Mouse (Mus musculus) erythroid progenitor cell, adult 5-6 weeks (primary cell): Measurements from ENCODE around the gene Crcp. TPM values are rescaled to one million over a fixed set of nuclear protein-coding genes. Genes with fewer than 3 reads are reported as not detected.

Experiments used
- ATAC-seq: replicated peaks from 2 replicates; pipeline ENCODE4 v1.8.0; 2016; ENCODE audit warnings: moderate number of reproducible peaks, mild to moderate bottlenecking, moderate TSS enrichment, inconsistent platforms; ENCODE audit not compliant: poor library complexity, low FRiP score, severe bottlenecking
- total RNA-seq, 2 experiments: library from RNA; stranded (forward) in 1 of 2; stranded (reverse) in 1 of 2; fragments of 150-400 nt in 1 of 2; fragments of 186-747, 209-891 nt in 1 of 2; gene quantifications; 2 replicates each; pipeline versions ENCODE4 v1.2.3 to v1.2.4; 2015 to 2017; ENCODE audit warnings: low replicate concordance in 2 of 2

The Crcp gene
- total RNA-seq, 2 experiments from 2014 or later: 18.1 to 31.4 TPM

- ATAC-seq: no peak
These were observed 23.4 kb downstream of the Crcp start for GRCm38 (mm10) chr5:130052510-130052909.

DNA sequence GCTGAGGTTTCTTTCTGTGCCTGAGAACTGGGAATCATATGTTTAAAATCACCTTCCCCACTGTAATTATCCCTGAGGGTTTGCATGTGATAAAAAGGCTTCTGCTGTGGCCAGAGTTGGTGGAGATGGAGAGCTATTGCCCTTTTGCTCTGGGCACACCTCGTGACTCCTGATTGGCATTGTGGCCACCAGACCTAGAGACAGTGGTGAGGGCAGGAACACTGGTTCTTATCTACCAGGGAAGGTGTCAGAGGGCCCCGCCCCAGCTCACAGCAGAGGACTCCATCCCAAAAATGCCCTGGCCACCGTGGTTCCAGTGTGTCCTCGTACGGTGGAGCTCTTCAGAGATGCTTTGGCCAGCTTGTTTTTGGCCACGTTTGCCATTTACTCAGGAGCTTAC, 23.9 kb downstream of the Crcp start:
- no peak for ATAC-seq

GRCm38 (mm10) chr5:130055688-130056087, 26.6 kb downstream of the Crcp start:
- ATAC-seq: no peak

GRCm38 (mm10) chr5:130056303-130056702, 27.2 kb downstream of the Crcp start:
- ATAC-seq: no peak

GRCm38 (mm10) chr5:130059413-130060328, 30.6 kb downstream of the Crcp start:
- no peak for ATAC-seq

- ATAC-seq: no peak
These were observed 31.2 kb downstream of the Crcp start for GRCm38 (mm10) chr5:130060329-130060665.

GRCm38 (mm10) chr5:130062096-130062495, 33.0 kb downstream of the Crcp start:
- ATAC-seq: no peak

- no peak for ATAC-seq
These were observed 34.7 kb downstream of the Crcp start for GRCm38 (mm10) chr5:130063760-130064159.

DNA sequence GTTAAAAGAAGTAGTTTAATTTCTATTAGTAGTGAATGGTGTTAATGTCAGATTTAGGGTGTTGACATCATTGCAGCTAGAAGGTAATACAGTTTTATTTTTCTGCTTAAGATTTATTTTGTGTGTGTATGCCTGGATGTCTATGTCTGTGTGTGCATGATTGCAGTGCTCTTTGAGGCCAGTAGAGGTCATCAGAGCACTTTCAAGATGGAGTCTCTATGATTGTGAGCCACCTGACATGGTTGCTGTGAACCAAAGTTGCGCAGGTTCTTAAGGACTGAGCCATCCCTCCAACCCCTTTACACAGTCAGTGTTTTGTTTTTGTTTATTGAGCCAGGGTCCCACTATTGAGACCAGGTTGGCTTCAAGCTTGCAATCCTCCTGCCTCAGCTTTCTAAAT, 36.5 kb downstream of the Crcp start:
- no peak; the same call in 1 of the 2 replicates for ATAC-seq

DNA sequence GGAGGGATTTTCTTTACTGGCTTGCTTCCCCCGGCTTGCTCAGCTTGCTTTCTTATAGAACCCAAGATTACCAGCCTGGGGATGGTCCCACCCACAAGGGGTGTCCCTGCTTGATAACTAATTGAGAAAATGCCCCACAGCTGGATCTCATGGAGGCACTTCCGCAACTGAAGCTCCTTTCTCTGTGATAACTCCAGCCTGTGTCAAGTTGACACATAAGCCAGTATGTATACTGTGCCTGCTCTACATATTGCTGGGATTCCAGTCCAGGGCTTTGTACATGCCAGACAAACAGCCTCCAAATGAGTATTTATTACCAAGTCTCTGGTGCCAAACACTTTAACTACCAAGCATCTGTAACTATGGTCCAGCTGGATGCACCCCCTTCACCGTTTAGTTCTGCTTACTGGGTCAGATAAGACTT, 38.8 kb downstream of the Crcp start:
- ATAC-seq: no peak

GRCm38 (mm10) chr5:130073026-130073425, 43.9 kb downstream of the Crcp start, which contains the start of gene Tpst1:
Tpst1 (plus strand) TSS chr5:130073326.
- ATAC-seq: no peak

- no peak for ATAC-seq
These were observed 45.4 kb downstream of the Crcp start for GRCm38 (mm10) chr5:130074491-130074890.

- no peak for ATAC-seq
These were observed 47.3 kb downstream of the Crcp start for GRCm38 (mm10) chr5:130076396-130076795.

DNA sequence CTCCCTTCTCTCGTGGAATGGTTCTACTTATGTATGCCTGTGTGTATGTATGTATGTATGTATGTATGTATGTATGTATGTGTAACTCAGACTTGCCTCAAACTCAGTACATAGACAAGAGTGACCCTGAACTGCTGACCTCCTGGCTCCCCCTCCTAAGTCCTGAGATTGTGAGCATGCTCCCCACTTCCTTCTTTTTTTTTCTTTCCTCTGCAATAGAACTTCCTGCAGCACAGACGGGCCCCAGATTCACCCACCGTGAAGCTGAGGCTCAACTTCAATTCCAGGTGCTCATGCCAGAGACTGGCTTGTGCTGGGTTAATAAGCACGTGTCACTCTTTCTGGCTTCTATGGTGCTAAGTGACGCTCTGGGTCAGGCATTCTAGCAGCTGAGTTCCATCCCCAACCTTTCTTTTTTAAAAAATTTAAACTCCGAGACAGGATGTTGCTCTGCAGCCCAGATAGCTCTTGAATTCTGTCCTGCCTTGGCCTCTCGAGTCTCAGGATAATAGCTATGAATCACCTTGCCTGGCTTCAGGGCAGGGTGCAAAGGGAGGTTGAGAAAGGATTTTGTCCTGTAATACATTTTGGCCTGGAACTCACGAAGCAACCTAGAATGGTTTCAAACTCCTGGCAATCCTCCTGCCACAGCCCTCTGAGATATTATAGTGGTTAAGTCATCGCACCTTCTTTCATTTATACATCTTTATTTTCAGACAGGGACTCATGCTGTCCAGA, 49.2 kb downstream of the Crcp start:
- ATAC-seq: no peak

DNA sequence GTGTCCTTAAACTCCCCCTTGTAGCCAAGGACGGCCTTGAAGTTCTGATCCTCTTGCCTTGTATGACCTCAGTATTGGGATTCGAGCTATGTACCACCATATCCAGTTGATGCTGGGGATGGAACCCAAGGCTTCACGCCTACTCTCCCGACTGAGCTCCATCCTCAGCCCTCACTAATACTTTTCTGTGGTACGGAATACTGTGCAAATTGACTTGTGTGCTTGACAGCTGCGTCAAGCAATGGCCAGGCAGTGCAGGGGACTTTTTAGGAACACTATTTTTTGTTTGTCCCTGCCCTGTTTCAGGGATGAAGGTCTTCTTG, 49.7 kb downstream of the Crcp start:
- ATAC-seq: no peak

DNA sequence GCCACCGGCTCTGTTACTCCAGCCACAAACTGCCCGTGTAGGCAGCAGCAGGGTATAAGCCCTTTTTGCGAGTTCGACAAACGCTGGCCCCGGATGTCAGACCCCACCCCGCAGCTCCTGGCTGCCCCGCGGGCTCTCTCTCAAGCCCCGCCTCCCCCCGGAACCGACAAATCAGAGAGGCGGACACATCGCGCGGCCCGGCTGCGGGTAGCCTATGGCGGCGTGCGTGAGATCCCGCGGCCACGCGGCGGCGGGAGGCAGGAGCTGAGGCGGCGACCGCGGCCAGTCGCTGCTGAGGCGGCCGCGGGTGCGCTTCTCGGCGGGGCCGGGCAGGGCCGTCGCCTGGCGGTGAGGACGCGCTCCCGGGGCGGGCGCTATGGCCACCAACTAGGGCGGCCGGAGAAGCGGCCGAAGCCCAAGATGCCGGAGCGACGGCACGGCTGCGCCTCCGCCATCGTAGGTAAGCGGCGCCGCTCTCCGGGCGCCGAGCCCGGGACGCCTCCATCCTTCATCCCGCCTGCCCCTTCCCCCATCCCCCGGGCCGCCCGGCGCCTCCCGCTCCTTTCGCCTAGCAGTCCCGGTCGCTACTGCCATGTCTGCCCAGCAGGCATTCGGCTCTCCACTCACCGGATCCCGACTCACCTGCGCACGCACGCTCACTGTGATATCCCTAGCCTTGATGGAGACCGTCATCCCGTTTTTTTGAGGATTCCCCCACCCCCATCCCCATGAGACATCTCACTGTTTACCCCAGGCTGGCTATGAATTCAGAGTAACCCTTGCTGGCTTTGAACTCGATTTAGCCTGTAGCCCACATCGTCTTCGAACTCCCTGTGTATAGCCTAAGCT, 50.3 kb downstream of the Crcp start:
- ATAC-seq: peak; percentile 93

GRCm38 (mm10) chr5:130080051-130080681, 51.1 kb downstream of the Crcp start:
- no peak for ATAC-seq

DNA sequence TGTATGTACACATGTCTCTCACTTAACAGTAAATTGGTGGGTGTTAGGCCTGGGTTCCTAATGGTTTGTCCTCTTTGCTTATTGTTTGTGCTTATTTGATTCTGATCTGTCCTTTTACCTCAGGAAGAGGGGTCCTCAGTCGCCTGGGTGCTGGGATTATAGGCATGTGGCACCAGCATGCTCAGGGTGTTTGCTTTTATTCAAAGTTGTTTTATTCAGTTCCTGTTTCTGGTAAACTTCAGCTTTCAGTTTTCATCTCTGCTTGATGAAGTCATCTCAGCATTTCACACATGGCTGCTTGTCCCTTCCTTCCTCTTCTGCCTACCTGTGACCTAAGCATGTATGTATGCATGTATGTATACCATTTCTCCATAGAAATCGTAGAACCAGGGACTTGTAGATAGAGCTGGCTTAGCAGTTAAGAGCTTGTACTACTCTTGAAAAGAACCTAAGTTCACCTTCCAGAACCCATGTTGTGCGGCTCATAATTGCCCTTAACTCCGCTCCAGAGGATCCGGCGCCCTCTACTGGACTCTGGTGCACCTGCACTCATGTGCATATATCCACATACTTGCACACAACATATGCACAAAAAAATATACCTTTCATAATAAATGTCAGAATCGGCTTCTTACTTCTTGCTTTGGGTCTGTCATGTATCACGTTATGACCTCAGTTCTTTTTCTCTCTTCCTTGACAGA, 52.2 kb downstream of the Crcp start:
- no peak for ATAC-seq

- no peak for ATAC-seq
These were observed 53.3 kb downstream of the Crcp start for GRCm38 (mm10) chr5:130082431-130082830.
